Mouse (Mus musculus) testis, adult 2 months (tissue): Measurements from ENCODE around the gene Hnrnpl.

Source experiments
- CTCF ChIP-seq: fragments of 200-500 bp; IDR thresholded peaks from 2 replicates; pipeline ENCODE4 v1.5.1; 2012; ENCODE audit warnings: low read depth, mild to moderate bottlenecking, inconsistent platforms, low read length, moderate library complexity; ENCODE audit not compliant: control insufficient read depth, insufficient read depth, insufficient replicate concordance
- POLR2A ChIP-seq: fragments of 200-500 bp; IDR thresholded peaks from 2 replicates; pipeline ENCODE4 v1.6.1; 2012; ENCODE audit warnings: low read depth, mild to moderate bottlenecking, inconsistent platforms, low read length, moderate library complexity; ENCODE audit not compliant: control insufficient read depth

DNA sequence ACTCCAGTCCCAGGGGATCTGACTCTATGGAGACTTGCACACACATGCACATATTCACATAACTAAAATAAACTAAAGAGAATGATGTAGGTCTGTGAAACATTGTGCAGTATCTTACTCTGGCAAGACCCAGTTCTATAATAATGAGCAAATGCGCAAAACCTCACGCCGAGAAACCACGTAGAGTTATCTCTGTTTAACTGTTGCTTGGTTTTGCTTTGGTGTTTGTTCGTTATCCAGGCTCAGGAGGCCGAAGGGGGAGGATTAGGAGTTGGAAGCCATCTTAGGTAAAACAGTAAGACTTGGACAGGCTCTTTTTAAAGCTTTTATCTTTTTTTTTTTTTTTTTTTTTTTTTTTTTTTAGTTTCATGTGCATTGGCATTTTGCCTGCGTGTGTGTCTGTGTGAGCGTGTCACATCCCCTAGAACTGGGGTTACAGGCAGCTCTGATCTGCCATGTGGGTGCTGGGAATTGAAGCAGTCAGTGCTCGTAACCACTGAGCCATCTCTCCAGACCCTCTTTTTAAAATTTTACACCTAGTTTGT is 38.9 kb upstream of the Hnrnpl start:
- TF ChIP-seq POLR2A (no peak), CTCF (no peak)
